Mouse (Mus musculus) forebrain, embryonic 11.5 days (tissue): Measurements from ENCODE around the gene Nfam1. TPM values are rescaled to one million over a fixed set of nuclear protein-coding genes. Genes with fewer than 3 reads are reported as not detected.

Experiments
- ATAC-seq: fragments of 200-750 bp; cut with Nextera tagmentation; replicated peaks from 2 replicates; pipeline ENCODE4 v1.8.0; 2017; ENCODE audit warnings: moderate TSS enrichment; ENCODE audit not compliant: low FRiP score
- DNase-seq: peaks from one replicate; pipeline ENCODE4 v3.0.0-alpha.2; 2017; ENCODE audit warnings: low spot score
- H3K27ac ChIP-seq: fragments of 300-500 bp; sonication (generic); 2 replicates; pipeline ENCODE4 v1.5.1; 2014; ENCODE audit warnings: low read depth, low read length
- H3K27me3 ChIP-seq: fragments of 300-500 bp; sonication (generic); 2 replicates; pipeline ENCODE4 v1.6.1; 2014; ENCODE audit warnings: mild to moderate bottlenecking, low read length, mixed read lengths; ENCODE audit not compliant: control insufficient read depth, insufficient read depth
- H3K36me3 ChIP-seq: fragments of 300-500 bp; sonication (generic); 2 replicates; pipeline ENCODE4 v1.6.1; 2014; ENCODE audit warnings: mild to moderate bottlenecking, low read length, moderate library complexity, mixed read lengths; ENCODE audit not compliant: control insufficient read depth, insufficient read depth
- H3K4me1 ChIP-seq: fragments of 300-500 bp; sonication (generic); replicated peaks from 2 replicates; pipeline ENCODE4 v1.6.1; 2014; ENCODE audit warnings: low read length, mixed read lengths; ENCODE audit not compliant: control insufficient read depth, insufficient read depth
- H3K4me2 ChIP-seq: fragments of 300-500 bp; sonication (generic); 2 replicates; pipeline ENCODE4 v1.6.1; 2014; ENCODE audit warnings: low read depth, mild to moderate bottlenecking, low read length, moderate library complexity, mixed read lengths; ENCODE audit not compliant: severe bottlenecking
- H3K4me3 ChIP-seq: fragments of 300-500 bp; sonication (generic); 2 replicates; pipeline ENCODE4 v1.5.1; 2014; ENCODE audit warnings: low read depth, low read length
- H3K9ac ChIP-seq: fragments of 300-500 bp; sonication (generic); 2 replicates; pipeline ENCODE4 v1.6.1; 2014; ENCODE audit warnings: low read length
- H3K9me3 ChIP-seq: fragments of 300-500 bp; sonication (generic); 2 replicates; pipeline ENCODE4 v1.6.1; 2016; ENCODE audit warnings: low read length, mixed read lengths; ENCODE audit not compliant: control insufficient read depth
- WGBS: fragments of 180-500 bp; shearing (Covaris S2); extraction: QIAGEN DNeasy Blood & Tissue Kit; methylation state at CpG from one replicate; pipeline ENCODE4 v1.1.7; 2014; 5-methylcytosine and 5-hydroxymethylcytosine counted together
- polyA plus RNA-seq: library from polyadenylated mRNA; unstranded; fragments of >200 nt; fragmentation: Nextera tagmentation; extraction: Ambion mirVana; gene quantifications from 2 replicates; pipeline ENCODE4 v1.2.1, GENCODE M21; 2014

Nfam1 gene
- polyA plus RNA-seq, 1 experiment from 2014 or later = 1.7 TPM

- Histone ChIP-seq H3K27ac (no peak overlapping the region), H3K36me3 (no peaks in the 10 kb centered on the region), H3K9ac (no peak overlapping the region), H3K4me1 (peaks cover 50% of the 10 kb centered on the region), H3K27me3 (peaks cover 12% of the 10 kb centered on the region; the same call in 1 of the 2 replicates), H3K4me3 (no peak overlapping the region), H3K4me2 (no peak overlapping the region), H3K9me3 (no peaks in the 10 kb centered on the region)
- ATAC-seq = no peak
- no peak for DNase-seq
- 79% methylated on average over 3 of the region's 3 CpGs for WGBS
These were observed 76.8 kb downstream of the Nfam1 start for GRCm38 (mm10) chr15:82956310-82956709.

GRCm38 (mm10) chr15:82955286-82955685, 77.8 kb downstream of the Nfam1 start:
- Histone ChIP-seq H3K27me3 (peaks cover 13% of the 10 kb centered on the region; the same call in 1 of the 2 replicates), H3K4me1 (peaks cover 42% of the 10 kb centered on the region), H3K9me3 (no peaks in the 10 kb centered on the region), H3K4me2 (no peak overlapping the region), H3K27ac (no peak overlapping the region), H3K36me3 (no peaks in the 10 kb centered on the region), H3K9ac (no peak overlapping the region), H3K4me3 (no peak overlapping the region)
- no peak for DNase-seq
- WGBS = 85% methylated on average over 8 of the region's 8 CpGs
- no peak for ATAC-seq

- Histone ChIP-seq H3K36me3 (no peaks in the 10 kb centered on the region), H3K27ac (no peak overlapping the region), H3K4me1 (peaks cover 35% of the 10 kb centered on the region), H3K9me3 (no peaks in the 10 kb centered on the region), H3K9ac (no peak overlapping the region), H3K4me2 (no peak overlapping the region), H3K27me3 (peaks cover 8% of the 10 kb centered on the region; the same call in 1 of the 2 replicates), H3K4me3 (no peak overlapping the region)
- ATAC-seq (no peak), DNase-seq (no peak)
- 71% methylated on average over 5 of the region's 5 CpGs for WGBS
These were observed 79.1 kb downstream of the Nfam1 start for GRCm38 (mm10) chr15:82954034-82954433.

- peak; percentile 38; the same call in 1 of the 2 replicates for ATAC-seq
- Histone ChIP-seq H3K36me3 (no peaks in the 10 kb centered on the region), H3K4me2 (no peak overlapping the region), H3K27me3 (peaks cover 8% of the 10 kb centered on the region; the same call in 1 of the 2 replicates), H3K9me3 (no peaks in the 10 kb centered on the region), H3K4me1 (peaks cover 26% of the 10 kb centered on the region), H3K4me3 (no peak overlapping the region), H3K9ac (no peak overlapping the region), H3K27ac (no peak overlapping the region)
- WGBS = 29% methylated on average over 4 of the region's 4 CpGs
- DNase-seq = no peak
These were observed 80.0 kb downstream of the Nfam1 start for GRCm38 (mm10) chr15:82953096-82953495.

GRCm38 (mm10) chr15:82952292-82952705, 80.8 kb downstream of the Nfam1 start:
- Histone ChIP-seq H3K4me1 (peaks cover 23% of the 10 kb centered on the region), H3K36me3 (no peaks in the 10 kb centered on the region), H3K27ac (peak overlapping the region; percentile 66; the same call in 1 of the 2 replicates), H3K9me3 (no peaks in the 10 kb centered on the region), H3K4me2 (peak overlapping the region; percentile 24; the same call in 1 of the 2 replicates), H3K4me3 (no peak overlapping the region), H3K27me3 (peaks cover 8% of the 10 kb centered on the region; the same call in 1 of the 2 replicates), H3K9ac (no peak overlapping the region)
- ATAC-seq (peak; percentile 77), DNase-seq (peak; percentile 83)
- 3% methylated on average over 20 of the region's 20 CpGs for WGBS

- no peak overlapping the region for H3K9ac ChIP-seq
- H3K9me3 ChIP-seq = no peaks in the 10 kb centered on the region
- no peak for DNase-seq
- ATAC-seq = no peak
- H3K4me1 ChIP-seq = peaks cover 19% of the 10 kb centered on the region
- H3K27me3 ChIP-seq = peaks cover 4% of the 10 kb centered on the region; the same call in 1 of the 2 replicates
- H3K4me3 ChIP-seq = no peak overlapping the region
- WGBS = 62% methylated on average over 8 of the region's 8 CpGs
- H3K36me3 ChIP-seq = no peaks in the 10 kb centered on the region
- H3K27ac ChIP-seq = no peak overlapping the region
- H3K4me2 ChIP-seq = no peak overlapping the region
These were observed 82.9 kb downstream of the Nfam1 start for GRCm38 (mm10) chr15:82950246-82950645.

- peaks cover 9% of the 10 kb centered on the region for H3K4me1 ChIP-seq
- DNase-seq (no peak), ATAC-seq (no peak)
- 83% methylated on average over 5 of the region's 5 CpGs for WGBS
- H3K4me3 ChIP-seq = no peak overlapping the region
- no peak overlapping the region for H3K27ac ChIP-seq
- H3K9ac ChIP-seq = no peak overlapping the region
- no peaks in the 10 kb centered on the region for H3K36me3 ChIP-seq
- H3K4me2 ChIP-seq = no peak overlapping the region
- H3K27me3 ChIP-seq = peaks cover 2% of the 10 kb centered on the region; the same call in 1 of the 2 replicates
- H3K9me3 ChIP-seq = no peaks in the 10 kb centered on the region
These were observed 85.7 kb downstream of the Nfam1 start for GRCm38 (mm10) chr15:82947431-82947830.

- ATAC-seq (no peak), DNase-seq (no peak)
- no peak overlapping the region for H3K9ac ChIP-seq
- no peak overlapping the region for H3K4me3 ChIP-seq
- no peaks in the 10 kb centered on the region; the same call in 1 of the 2 replicates for H3K27me3 ChIP-seq
- 85% methylated on average over 9 of the region's 9 CpGs for WGBS
- H3K36me3 ChIP-seq = no peaks in the 10 kb centered on the region
- H3K27ac ChIP-seq = no peak overlapping the region
- peaks cover 13% of the 10 kb centered on the region for H3K4me1 ChIP-seq
- no peaks in the 10 kb centered on the region for H3K9me3 ChIP-seq
- no peak overlapping the region for H3K4me2 ChIP-seq
These were observed 88.5 kb downstream of the Nfam1 start for GRCm38 (mm10) chr15:82944479-82945195.
